Mouse (Mus musculus) mouse embryonic stem cell (cell line): ENCODE results near the gene Casz1.

Source experiments
- in situ Hi-C, 2 experiments: fragments of 300-500 bp; cut with MboI; formaldehyde crosslinking; loops; 1 replicate in 1 of 2; 3 replicates in 1 of 2; pipeline ENCODE4 v1.14.3; 2019 to 2020; ENCODE audit warnings: low sequenced_read_pairs in 2 of 2, low pct_unique_long_range_greater_than_20kb in 1 of 2, mixed read lengths in 1 of 2; ENCODE audit not compliant: unreplicated experiment in 1 of 2

The Casz1 gene

DNA sequence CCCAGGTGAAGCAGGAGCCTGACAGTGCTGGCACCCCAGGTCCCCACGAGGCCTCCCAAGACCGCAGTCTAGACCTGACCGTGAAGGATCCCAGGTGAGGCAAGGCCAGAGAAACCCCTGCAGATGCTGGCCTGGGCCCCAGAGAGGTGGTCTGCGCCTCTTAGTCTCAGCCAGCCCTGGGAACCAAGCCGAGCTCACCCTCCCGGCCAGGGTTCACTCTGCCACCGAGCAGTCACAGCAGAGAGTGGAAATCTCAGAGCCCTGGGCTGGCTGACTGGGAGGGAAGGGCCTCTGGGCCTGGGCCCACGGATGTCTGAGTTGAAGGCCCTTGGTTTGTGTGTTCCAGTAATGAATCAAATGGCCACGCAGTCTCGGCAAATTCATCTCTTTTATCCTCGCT is 137.1 kb downstream of the Casz1 start:
- in situ Hi-C loops, result no loop called here

DNA sequence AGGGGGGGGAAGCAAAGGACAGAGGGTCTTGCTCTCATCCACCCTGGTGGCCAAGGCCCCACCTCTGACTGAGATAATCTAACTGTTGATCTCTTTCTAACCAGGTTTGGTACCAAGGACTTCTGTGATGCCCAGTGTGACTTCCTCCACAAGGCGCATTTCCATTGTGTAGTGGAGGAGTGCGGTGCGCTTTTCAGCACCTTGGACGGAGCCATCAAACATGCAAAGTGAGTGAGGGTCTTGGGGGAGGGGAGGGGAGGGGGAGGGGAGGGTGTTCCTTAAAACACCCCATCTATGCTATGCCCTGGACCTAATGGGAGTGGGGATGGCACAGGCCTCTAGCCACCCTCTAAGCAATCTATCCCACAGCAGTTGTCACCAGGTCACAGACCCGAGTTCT is 138.9 kb downstream of the Casz1 start:
- in situ Hi-C loops, result no loop called here

DNA sequence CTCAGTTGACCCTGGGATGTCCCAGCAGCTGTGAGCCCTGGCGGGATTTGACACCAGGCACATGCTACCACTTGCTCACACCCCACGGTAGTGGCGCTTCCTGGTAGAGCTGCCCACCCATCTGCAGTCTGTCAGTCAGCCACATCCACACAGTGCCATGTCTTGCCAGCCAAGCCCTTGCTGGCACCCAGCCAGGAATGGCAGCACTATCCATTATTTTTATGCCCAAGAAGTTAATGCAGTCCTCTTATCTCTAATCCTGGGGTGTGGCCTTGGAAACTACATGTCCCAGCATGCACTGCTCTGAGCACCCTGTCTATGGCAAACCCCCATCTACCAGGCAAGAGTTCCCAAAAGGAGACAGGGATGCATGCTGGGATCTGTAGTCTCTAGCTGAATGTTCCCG is 141.2 kb downstream of the Casz1 start:
- in situ Hi-C loops, result no loop called here

DNA sequence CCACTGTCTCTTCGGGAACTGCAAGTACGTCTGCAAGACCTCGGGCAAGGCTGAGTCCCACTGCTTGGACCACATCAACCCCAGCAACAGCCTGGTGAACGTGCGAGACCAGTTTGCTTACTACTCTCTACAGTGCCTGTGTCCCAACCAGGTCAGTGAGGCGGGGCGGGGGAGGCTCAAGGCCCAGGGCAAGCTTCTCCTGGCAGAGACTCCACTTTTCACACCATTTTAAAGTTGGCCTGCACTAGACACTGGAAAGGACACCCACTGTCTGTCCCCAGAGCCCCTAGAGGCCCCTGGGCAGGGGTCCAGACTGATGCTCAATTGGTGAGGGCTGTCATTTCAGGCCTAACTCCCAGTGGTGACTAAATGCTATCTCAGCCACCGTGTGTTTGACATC is 141.8 kb downstream of the Casz1 start:
- in situ Hi-C loops, result no loop called here

DNA sequence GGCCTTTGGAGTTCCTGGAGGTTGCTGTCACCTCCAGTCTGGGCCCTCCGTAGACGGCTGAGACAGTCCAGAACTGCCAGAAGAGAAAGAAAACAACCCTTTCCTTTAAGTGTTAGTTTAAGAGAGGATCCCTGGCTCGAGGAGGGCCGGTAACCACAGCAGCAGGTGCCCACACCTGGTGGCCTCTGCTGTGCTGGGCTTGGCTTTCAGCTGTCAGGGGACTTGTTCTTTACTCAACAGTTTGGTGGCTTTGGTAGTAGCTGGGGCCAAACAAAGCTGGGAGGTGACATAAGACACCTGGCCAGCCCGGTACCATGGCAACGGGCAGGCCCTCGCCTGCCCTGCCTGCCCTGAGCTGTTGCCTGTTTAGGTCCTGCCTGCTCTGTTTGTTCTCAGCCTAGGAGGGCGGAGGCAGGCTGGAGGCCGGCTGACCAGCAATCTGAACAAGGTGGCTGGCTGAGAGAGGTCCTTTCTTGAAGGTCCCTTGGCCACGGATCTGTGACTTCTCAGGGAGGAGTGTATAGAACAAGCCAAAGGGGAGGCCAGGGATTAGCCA is 143.7 kb downstream of the Casz1 start:
- in situ Hi-C loops, result no loop called here

DNA sequence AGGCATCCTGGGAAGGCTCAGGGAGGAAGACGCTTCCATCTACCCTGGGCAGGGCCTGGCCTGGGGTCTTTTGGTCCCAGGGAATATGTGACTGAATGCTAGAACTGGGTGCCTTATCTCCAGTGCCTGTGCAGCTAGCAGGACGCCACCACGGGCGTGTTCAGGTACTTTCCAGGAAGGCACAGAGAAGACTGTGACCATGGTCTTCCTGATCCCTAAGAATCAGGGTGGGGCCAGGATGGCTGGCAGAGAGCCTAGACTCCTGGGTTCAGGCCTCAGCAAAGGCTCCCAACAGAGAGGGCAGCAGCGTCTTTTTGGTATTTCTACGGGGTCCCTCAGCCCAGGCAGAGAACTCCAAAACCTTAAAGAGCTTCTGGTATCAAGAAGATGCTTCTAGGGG is 146.3 kb downstream of the Casz1 start:
- in situ Hi-C loops, result no loop called here

DNA sequence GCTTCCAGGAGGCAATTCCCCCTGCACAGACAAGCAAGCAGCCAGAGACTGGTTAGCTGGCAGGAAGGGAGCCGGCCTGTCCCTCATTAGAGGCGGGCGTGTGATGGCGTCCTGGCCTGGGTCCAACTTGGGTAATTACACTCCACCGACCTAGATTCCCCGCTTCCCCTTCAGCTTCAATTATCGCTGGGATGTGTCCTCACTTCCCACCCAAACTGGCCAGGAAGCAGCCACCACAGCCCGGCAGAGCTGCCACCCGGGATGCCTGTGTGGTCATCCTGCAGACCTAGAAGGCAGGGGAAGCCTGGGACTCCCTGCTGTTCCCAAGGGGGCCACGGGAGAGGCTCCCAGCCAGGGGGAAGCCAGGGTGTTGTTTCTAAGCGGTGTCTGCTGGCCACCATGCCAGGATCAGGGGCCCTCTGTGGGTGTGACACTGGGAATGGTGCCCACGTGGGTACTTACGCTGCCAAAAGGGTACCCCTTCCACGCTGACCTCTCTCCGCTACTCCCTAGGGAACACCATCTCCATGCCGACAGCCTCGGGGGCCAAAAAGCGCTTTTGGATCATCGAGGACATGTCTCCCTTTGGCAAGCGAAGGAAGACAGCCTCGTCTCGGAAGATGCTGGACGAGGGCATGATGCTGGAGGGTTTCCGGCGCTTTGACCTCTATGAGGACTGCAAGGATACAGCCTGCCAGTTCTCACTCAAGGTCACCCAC is 146.9 kb downstream of the Casz1 start:
- in situ Hi-C loops, result no loop called here

DNA sequence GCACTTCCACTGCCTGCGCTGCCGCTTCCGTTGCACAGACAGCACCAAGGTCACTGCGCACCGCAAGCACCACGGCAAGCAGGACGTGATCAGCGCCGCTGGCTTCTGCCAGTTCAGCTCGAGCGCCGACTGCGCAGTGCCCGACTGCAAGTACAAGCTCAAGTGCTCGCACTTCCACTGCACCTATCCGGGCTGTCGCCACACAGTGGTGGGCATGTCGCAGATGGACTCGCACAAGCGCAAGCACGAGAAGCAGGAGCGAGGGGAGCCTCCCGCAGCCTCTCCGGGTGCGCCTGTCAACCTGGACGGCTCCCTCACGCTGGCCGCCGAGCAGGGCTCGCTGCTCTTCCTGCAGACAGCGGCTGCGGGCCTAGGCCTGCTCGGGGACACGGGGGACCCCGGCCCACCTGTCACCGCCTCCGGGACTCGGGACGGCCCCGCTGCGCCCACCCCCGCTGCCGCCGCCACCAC is 147.6 kb downstream of the Casz1 start:
- in situ Hi-C loops, result no loop called here

DNA sequence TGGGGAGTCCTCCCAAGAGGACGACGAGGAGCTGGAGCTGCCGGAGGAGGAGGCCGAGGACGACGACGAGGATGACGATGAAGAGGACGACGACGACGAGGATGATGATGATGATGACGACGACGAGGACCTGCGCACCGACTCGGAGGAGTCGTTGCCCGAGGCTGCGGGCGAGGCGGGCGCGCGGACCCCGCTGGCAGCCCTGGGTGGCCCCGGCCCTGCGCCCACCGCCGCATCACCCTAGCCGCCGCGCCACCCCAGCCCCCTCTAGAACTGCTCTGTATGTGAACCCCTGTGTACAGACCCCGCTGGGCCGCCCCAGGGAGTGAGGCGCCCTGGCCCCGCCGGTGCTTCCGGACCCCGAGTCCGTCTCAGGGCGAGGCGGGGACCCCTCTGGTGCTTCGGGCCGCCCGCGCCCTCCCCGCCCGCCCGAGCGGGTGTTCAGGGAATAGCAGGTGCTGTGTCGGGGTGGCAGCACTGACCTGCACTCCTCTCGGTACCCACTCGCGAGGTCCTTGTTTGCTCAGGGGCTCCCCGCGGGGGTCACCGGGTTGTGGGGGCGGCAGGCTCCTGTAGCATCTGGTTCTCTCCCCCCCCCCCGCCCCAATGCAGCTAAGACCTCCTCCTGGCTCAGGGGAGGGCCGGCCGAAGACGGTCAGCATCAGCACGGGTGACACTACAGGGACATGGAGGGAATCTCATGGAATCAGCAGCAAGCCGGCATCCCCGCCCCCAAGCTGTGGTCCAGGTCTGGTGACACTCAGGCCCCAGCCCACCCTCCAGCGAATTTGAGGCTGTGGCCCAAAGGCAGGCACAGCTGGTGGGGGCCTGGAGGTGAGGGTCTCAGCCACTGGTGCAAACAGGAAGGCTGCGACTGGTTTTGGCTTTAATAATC is 148.3 kb downstream of the Casz1 start:
- in situ Hi-C loops, result no loop called here

DNA sequence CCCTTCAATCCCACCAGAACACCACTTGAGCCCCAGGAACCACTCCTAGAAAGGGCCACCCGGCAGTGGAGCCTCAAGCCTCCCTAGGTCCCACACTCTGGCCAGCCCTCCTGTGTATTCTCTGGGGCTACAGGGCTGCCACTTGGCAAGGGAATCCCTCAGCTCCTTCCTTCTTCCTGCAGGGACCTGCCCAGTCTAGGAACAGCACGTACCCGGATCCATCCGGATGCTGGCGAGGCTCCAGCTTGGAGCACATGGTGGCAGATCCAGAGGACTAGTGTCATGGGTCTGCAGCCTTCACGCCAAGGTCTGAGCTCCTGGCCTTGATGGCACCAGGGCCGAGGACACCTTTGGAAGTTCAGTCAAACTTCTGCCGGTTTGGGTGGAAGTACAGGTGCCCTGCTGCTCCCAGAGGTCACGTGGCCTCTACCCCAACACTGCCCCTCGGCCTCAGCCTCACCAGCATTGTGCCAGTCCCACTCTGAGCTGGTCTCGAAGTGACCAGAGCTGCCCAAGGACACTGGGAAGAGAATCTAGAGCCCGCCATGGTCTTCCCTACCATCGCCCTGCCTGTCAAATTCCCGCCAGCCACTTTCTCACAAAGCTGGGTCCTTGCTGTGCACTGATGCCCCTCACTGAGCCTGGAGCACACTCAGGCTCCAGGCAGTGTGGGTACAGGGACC is 151.0 kb downstream of the Casz1 start:
- in situ Hi-C loops, result no loop called here

DNA sequence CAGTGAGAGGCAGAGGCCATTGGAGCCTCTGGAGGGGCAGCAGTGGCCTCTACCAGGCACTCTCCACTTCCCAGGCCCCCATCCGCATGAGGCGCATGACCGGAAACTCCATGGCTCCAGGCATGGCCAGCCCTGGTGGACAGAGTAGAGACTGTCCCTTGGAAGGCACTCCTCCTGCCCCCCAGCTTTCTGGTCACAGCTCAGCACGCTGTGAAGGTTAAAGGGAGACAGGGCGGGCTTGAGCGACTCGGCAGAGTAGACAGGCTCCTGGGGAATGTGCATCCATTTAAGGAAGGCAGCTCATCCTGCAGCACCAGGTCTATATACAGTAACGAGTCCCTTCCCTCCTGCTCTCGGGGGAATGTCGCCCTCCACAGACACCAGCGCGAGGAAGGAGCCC is 155.8 kb downstream of the Casz1 start:
- in situ Hi-C loops, result no loop called here

DNA sequence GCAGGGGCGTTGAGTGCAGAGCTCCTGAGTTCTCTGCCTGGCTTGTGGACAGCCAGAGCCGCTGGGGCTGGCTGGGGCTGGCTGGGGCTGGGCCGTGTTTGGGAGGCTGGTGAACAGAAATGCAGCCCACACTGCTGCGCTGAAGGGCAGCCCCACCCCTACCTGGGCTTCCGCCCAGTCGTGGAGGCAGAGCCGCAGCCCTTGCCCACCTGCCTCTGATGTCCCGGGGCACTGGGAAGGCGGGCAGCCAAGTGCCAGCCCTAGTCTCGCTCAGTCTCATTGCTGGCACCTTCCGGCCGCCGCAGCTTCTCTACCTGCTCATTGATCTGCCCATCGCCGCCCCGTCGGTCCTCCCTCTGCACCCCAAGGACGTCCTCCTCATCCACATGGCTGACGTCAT is 156.9 kb downstream of the Casz1 start:
- in situ Hi-C loops, result no loop called here

DNA sequence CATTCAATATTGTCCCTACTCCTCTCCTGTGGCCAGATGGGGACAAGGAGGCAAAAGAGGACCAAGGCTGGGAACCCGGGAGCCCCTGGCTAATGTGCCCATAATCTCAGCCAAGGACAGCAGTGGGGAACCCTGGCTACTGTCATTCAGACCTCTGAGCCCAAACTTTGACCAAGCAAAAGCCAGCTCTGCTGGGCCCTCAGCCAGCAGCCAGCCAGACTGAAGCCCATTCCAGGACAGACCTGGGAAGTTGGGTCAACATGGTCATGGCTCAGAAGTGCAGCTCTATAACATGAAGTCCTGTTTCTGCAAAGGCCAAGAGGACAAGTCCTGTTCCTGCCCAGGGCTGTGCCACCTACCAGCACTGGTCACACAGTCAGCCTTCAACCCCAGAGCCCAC is 157.9 kb downstream of the Casz1 start:
- in situ Hi-C loops, result no loop called here

DNA sequence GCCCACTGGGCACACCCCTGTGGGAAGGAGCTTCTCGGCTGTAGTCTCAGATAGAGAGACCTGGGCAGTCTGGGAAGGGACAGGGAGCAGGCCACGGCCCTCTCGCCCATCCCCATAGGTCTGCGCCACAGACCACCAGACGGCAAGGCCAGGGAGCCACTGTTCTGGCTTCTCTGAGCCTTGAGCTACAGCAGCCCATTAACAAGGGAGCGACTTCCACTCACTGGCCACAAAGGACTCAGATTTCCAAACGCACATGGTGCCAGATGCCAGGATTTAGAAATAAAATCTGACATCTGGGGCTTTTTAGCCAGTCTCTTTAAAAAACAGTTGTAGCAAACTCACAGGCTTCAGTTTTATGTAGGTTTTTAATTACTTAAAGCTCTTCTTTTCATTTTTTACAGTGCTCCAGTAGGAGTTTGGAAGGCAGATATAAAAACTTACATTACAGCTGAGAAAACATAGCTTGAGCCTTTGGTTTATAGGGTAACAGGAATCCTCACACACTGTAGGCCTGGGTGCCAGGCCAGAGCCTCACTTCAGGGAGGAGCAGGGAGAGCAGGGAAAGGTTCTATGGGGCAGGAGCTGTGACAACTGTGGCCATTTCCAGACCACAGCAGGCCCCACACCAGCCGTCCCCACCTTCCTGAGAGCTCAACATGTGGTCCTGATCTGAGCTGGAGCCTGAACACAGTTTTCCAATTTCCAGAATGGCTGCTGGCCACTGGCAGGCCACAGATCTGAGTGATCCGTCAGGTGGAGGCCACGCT is 160.5 kb downstream of the Casz1 start:
- in situ Hi-C loops, result no loop called here

DNA sequence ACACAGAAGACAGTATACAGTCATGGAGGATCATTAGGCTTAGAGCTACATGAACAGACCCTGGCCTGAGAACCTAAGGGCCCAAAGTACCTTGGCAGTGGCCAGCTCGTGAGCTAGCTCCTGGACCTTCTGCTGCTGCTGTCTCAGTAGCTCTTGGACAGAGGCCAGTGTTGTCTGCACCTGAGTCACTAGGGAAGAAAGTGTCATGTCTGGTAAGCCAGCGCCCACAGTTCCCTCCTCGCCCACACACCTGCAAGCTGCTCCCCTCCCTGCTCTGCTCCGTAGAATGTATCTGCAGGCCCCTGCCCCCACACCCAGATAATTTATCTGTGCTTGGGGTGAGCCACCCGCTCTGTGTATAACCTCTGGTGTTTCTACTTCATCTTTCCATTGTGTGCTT is 161.9 kb downstream of the Casz1 start:
- in situ Hi-C loops, result no loop called here

DNA sequence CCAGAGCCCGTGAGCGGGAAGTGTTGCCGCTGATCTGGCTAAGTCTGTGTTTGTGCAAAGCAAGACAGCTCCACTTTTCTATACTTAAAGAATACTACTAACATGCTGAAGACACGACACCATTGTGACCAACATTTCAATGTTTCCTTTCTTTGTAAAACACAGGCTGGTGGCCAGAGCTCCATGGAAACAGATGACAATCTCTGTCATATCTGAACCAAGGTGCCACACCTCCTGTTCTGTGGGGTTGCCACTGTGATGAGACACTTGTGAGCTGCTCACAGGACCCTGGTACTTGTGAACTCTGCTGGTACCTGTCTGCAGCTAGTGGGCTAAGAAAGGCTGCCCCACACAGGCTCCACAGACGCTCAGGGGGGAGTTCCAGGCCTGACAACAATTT is 164.6 kb downstream of the Casz1 start:
- in situ Hi-C loops, result no loop called here

DNA sequence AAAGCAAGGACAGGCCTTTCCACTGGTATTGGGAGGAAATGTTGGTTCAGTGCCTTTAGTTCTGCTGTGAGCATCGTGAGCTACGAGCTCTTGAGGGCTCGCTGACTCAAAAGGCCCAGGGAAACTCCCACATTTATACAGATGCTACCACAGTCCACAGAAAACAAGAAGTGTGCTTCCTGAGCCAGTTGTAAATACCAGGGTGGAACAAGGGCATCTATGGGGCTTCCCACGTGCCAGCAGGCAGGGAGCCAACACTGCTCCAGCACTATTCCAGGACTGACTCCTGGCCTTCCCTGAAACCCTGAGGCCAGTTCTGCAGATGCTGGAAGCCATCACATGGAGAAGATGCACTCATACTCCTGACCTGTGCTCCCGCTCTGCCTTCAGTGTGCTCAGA is 165.4 kb downstream of the Casz1 start:
- in situ Hi-C loops, result no loop called here

DNA sequence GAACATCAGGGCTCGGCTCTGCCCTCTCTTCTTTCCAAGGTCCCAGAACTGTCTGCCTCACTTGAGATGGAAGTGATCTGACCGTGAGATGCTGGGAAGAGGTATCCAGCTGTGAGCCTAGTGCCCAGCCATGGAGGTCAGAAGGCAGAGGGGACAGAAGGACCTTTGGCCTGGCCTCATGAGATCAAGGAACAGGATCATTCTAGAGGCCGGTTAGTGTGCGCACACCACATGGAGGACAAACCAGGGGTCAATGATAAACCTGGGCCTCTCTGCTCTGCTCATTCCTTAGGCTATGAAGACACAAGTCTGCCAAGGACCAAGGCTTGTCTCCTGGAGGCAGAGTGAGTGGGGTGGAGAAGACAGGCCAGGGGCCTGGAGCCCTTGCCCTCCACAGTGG is 166.5 kb downstream of the Casz1 start:
- in situ Hi-C loops, result no loop called here
